Mouse (Mus musculus) layer of hippocampus, adult 9-10 months (tissue): ENCODE results near the gene Htr7.

ENCODE experiments used
- DNase-seq: peaks from one replicate; pipeline ENCODE4 v3.0.0; 2022; ENCODE audit warnings: low spot score

Gene Htr7

DNA sequence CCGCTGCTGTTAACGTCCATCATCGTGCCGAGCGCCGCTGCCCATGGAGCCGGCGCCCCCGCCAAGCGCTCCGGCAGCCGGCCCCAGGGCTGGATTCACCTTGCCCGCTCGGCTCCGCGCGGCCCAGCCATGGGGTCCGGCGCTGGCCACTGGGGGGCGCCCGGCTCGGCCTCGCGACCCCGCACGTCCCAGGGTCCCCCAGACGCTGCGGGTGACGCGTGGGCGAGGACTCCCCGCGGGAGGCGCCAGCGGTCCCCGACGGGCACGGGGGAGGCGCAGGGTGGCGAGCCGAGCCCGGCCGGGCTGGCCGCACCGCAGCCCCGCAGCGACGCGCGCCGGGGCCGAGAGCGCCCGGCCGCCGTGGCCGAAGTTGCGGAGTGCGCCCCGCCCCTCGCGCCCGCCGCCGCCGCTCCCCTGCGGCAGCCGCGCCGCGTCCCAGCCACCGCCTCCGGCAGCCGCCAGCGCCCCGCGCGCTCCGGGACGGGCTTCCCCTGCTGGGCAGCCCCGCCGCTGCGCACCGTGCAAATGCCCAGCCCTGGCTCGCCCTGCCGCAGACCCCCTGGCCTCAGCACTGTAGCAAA, at the start of gene Htr7:
Gene Htr7, minus strand, starts transcription at position 277 of the 581 bp plus-strand sequence.
- DNase-seq: no peak

DNA sequence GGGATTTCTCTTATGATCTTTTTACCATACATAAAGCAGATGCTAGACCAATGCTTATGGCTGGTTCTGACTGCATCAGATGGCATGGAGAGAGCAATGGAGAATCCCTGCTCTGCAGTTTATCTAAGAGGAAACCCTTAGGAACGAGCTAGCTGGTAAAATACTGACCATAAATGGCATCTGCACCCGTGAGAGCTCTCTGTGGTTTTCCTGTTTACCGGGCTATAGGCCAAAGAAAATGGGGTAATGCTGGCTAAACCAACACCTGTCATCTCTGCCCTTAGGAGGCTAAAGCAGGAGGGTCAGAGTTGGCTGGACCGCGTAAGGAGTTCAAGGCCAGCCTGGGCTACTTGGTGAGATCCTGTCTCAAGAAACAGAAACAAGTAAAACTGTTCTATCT, 46.6 kb upstream of the Htr7 start:
- no peak for DNase-seq

- DNase-seq: no peak
Observed at GRCm38 (mm10) chr19:36098916-36099315, 41.6 kb upstream of the Htr7 start.

- no peak for DNase-seq
Observed at GRCm38 (mm10) chr19:36098265-36098664, 41.0 kb upstream of the Htr7 start.

- no peak for DNase-seq
Observed at GRCm38 (mm10) chr19:36097194-36097593, 39.9 kb upstream of the Htr7 start.

DNA sequence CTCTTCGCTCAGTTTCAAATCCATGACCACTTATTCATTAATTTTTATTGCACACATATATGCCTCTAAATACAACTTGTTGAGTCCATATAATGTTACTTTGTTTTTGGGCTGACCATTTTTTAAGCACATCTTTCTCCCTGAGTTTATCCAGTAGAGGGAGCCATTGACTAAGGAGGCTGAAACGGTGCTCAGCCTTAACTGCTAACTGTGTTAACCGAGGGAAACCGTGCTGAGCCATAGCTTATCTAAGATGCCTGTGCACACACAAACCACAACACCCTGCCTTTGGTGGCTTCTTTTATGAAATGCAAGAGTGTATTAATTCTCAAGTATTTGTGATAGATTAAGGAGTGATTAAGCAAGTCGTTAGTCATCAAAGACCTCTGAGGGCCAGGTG, 33.5 kb upstream of the Htr7 start:
- DNase-seq: no peak

GRCm38 (mm10) chr19:36083262-36084225, 26.2 kb upstream of the Htr7 start, which contains the start of gene Rpp30:
Gene Rpp30 (plus strand): TSS chr19:36083716.
- peak; percentile 71 for DNase-seq

DNA sequence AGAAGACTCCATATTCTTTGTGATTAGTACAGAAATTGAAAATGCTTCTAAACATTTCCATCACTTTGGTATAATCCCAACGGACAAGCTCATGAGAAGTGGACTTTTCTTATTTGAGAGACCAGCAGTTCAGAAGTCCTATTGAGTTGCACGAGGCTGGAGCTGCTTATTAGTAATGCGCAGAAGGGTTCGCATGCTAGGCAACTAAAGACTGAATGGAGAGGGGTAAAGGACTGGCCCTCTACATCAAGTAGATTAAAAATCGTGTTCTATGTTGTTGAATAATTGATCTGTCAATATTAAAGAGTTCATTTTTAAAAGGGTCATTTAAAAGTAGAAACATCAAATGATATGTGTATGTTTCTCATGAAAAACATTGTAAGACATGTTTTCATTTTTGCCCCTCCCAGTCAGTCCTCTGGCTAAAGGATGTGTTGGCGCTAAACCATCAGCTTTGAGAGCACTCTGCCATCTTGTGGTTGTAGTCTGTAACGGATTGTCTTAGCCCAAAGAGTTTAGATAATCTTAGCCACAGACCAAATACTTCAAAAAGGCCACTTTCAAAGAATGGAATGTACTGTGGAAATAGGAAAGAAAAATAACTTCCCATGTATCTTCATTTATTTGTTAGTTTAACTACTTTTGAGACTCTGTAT, 25.4 kb upstream of the Htr7 start:
- DNase-seq: peak; percentile 35

GRCm38 (mm10) chr19:36062801-36063529, 5.7 kb upstream of the Htr7 start:
- DNase-seq: no peak

GRCm38 (mm10) chr19:36056502-36057221, 645 bp downstream of the Htr7 start:
- no peak for DNase-seq

DNA sequence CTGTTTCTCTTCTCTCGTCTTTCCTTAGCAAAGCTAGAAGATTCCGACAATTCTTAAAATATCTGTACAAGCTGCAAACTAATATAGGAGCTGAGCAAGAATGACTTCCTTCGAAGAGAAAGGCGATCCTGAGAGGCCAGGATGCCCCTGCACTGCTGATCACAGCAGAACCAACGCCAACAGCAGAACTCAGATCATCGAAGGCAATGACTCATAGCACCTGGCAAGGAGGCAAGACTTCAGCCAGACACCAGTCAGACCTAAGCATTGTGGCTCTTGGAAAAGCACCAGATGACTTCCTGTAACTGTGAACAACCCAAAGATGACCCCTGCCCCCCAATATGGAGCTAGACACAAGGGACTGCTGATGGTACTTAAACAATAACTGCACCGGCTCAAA, 11.3 kb downstream of the Htr7 start:
- no peak for DNase-seq

DNA sequence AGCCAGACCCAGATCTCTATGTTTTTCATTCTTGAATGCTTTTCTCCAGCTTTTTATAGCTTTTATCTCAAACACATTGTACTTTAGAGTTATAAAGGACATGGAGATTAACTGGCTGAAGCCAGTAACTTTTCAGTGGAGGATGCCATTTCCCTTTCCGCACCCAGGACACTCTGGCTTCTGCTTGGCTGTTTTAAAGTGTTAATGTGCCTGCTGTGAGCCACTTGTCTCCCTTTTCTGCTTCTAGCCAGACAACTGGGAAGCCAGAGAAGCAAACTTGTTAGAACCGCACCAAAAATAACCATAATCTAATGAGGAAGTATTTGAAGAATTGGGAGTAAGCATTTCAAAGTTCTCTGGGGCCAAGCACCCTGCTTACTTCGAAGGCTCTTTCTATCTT, 42.5 kb downstream of the Htr7 start:
- DNase-seq: no peak

DNA sequence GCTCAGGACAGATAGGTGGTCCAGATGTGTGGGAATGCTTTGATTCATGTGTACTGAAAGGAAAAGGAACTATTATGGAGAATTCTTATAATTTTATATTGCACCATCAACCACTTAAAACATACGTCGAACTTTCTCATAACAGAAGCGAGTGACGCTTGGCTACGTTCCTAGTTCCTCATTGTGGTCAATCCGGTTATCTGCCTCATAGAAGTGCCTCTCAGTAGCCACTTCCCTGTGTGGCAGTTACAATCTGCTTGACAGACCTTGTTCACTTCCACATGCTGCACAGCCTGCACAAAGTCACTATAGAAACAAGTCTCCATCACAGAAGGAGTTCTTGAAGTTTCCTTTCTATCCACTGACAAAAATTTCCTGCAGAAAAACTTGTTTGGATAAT, 51.0 kb downstream of the Htr7 start:
- DNase-seq: no peak

- no peak for DNase-seq
Observed at GRCm38 (mm10) chr19:36004961-36005360, 52.3 kb downstream of the Htr7 start.

- no peak for DNase-seq
Observed at GRCm38 (mm10) chr19:36002476-36003445, 54.5 kb downstream of the Htr7 start.

DNA sequence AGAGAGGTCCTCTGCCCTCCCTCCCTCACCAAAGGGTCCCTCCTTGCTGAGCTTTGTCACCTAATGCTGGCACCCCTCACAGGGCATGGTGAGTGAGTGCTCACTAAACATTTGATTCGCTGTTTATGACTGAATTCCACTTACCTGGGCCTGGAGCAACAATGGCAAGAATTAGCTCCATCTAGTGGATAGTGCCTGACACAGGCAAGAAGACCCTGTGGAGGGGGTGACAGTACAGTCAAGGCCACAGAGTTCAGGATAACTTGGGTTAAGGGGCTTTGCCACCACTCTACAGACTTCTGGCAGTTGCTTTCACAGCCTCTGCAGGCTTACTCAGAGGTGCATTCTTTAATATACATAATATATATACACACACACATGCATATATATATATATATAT, 55.8 kb downstream of the Htr7 start:
- DNase-seq: no peak

GRCm38 (mm10) chr19:36000955-36001354, 56.4 kb downstream of the Htr7 start:
- DNase-seq: no peak

DNA sequence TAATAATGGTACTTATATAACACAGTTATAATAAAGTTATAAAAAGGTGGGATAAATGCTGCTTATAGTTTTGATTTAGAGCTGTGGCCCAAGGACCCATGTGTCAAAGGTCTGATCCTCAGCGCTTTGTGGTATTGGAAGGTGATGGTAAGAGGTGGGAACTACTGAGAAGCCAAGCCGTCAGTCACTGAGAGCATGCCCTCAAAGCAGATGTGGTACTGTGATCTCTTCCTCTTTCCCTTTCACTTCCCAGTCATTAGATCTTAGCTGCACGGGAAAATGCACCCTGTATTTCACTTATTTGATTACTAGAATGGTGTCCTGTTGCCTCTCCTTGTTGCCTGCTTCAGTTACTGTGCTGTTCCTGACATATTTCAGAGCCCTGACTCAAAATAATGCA, 59.9 kb downstream of the Htr7 start:
- DNase-seq: no peak

- no peak for DNase-seq
Observed at GRCm38 (mm10) chr19:35987461-35987860, 69.8 kb downstream of the Htr7 start.

DNA sequence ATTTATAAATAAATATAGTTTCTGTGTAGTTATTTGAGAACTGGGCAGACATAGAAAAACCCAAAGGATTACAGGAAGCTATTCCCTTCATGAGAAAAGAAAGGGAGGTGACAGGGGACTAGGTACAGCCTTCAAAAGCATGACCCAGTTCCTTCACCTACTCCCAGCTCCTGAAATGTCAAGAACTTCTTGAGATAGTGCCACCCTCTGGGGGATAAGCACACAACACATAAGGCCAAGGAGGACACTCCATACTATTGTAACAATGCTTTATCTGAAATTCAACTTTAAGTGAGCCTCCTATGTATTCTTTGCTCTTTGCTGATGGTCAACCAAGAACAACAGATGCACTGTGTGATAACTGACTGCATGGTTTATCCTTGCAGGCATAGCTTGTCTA, 82.6 kb downstream of the Htr7 start:
- no peak for DNase-seq
